Mouse (Mus musculus): ENCODE measurements around the gene Cd6.
A peak's percentile ranks its signal among the peaks of the same experiment; 100 is the strongest.

The Cd6 gene

DNA sequence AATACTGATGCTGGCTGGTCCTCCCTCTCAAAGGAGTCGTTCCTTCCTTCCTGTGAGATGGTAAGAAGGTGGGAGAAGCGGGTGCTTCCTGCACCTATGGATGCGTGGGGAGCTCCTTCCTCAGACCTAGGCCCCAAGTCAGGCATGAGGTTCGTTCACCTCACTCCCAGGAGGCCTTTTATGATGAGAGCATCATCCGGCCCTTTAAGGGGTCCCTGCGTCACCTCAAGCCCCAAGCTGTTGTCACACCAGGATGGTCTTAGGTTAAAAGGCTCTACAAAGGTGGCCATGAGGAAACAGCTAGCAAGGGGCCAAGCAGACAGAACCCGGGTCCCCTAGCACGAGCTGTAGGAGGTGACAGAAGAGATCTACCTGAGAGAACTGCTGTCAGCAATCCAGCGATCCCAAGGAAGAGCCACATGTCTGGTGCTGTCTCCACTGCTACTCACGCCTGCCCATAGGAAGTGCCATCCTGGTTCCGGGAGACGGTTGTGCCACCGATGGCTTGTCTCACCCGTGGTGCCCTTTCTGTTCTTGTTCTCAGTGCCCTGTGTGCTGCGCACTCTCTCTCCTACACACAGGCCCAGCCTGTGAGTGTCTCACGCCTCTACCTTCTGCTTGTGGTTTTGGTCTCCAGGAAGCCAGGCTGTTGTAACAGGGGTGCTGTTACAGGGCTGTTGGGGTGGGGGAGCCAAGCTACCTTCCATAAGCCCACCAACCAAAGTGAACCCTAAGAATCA is at the start of gene Cd6:
Gene Cd6, minus strand, starts transcription at position 623 of the 740 bp plus-strand sequence.
- peak; percentile 84 for DNase-seq

DNA sequence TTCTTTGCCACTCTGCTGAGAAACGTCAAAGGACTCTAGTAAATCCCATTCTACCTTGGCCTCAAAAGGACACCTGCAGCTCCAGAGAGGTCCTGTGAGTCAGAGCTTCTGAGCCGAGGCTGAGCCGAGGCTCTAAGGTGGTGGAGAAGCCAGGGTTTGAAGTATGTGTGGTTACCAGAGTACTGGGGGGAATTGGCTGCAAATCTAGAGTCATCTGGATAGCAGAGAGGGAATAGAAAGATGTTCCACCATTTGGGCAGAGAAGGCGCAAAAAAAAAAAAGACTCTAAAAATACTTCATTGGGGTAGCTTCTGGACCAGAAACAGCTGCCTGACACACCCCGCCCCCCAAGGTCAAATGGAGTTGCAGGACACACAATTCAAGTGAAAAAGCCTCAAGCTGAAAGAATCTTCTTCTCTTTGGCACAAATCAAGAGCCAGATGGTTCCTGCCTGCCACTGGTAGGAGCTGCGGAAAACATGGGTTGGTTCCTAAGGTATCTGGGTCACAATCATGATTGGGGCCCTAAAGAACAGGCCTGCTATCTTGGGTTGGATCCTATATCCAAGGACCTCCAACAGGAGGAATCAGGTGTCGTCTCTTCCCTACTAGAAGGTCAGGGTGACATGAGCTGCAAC is 48.5 kb upstream of the Cd6 start:
- DNase-seq, result no peak

DNA sequence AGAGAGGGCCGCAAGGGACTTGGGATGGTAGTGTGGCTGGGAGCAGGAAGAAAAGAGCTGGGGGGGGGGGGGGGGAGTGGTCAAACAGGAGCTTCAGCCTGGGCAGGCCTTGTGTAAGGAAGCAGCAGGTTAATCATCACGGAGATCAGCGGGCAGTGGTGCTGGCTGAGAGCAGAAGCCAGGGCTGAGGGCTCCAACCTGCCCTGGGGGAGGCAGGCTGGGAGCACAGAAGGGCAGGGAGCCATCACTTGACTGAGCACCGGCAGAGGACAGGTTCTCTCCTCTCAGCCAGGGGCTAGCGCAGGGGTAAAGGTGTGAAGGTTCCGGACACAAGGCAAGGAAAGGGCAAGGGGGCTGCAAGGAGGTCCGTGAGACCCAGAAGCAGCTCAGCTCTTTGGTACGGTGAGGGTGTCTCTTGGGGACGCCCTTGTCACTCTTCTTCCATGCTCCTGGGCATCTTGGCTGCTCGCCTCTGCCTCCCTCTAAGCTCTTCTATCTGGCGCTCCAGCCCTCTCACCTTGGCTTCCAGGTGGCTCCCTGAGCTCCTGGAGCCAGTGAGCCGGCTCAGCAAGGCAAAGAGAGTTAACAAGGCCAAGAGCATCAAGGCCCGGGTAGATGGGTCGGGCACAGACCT is 41.6 kb upstream of the Cd6 start:
- DNase-seq, result no peak

DNA sequence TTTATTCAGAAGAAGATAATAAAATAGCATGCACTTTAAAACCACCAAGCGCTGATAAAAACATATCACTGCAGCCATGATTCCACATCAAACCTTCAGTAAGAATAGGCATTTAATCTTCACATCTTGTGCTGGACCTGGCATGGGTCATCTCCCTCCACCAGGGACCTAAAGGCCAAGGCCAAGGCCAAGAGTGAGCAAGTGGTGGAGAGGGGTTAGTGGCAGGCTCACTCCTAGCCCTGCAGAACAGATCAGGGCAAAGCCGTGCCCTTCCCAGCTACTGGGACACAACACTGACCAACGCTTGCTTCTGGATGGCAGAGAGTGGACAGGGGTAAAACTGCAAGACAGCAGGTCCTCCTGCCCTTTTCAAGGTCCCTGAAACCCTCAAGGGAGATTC is 40.8 kb upstream of the Cd6 start:
- no peak for DNase-seq

DNA sequence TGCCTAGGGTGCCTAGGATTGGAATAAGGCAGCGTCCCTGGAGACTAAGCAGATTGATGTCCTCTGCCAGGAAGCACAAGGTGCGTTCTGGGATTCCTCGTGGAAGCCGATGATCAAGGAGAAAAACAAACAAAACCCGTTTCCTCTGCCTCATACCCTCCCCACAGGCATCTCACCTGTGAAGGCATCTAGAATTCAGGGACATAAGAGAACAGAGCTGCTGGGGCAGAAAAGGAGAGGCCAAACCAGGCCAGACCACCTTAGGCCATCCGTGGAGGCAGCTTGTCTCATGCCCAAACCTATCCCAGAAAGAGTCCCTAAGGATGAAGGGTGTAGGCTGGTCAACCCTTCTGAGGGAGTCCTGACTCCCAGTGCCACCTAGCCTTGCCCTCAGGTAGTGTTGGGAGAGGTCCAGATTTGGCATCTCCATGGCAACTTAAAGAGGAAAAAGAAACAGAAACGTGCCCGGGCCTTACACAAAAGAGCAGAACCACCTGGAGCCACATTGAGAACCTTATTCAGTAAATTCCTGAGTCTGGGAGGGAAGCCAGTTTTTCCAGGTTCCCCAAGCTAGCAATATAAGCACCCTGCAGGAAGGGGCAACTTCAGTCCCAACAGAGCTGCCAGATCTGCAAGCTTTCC is 40.1 kb upstream of the Cd6 start, which contains the start of gene Tmem132a:
Gene Tmem132a, minus strand, starts transcription at position 55 of the 642 bp plus-strand sequence.
- no peak for DNase-seq

DNA sequence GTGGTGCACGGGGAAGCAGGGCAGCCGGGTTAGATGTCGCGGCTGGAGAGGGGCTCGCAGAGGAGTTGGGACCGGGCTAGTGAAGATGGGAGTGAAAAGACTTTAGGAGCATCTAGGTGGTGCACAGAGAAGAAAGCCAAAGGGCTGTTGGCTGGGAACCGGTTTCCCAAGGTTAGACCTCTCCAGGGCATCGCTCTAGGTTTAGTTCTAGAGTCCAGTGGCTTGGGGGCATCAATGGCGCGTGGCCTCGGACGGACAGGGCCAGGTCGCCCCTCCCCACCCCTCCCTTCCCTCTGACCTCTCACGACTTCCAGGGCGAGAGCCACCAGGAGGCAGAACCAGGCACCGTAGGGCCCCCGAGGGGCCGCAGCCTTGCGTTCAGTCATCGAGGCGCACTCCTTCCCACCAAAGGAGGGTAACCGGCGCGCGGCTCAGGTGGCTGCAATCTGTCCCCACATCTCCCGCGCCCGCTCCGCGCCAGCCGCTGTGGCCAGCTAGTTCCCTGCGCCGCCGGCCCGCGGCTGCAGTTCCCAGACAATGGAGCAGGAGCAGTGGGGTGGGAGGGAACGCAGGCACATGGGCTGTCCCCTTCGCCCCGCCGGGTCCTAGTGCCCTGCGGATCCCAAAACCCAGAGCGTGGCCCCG is 39.5 kb upstream of the Cd6 start:
- peak; percentile 43 for DNase-seq

DNA sequence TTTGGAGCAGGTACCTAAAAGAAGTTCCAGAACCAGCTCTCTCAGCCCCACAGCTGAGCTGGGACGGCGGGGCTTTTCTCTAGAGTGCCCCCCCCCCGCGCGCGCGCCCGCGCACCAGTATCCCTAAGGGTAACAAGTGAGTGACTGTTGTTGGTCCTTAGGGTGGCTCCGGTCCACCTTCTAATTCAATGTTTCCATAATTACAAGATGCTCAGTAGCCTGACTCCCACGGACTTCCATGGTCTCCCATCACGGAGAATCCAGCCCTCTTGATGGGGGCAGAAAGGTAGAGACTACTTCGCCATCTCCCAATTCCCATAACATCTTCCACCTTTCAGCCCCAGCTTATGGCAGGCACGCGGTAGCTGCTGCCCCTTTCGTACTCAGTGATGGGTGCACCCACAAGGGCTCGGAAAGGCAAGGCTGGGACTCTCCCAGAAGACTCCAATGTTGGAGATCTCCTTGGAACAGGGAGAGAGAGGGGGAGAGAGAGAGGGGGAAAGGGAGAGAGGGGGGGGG is 38.8 kb upstream of the Cd6 start:
- DNase-seq, result no peak

DNA sequence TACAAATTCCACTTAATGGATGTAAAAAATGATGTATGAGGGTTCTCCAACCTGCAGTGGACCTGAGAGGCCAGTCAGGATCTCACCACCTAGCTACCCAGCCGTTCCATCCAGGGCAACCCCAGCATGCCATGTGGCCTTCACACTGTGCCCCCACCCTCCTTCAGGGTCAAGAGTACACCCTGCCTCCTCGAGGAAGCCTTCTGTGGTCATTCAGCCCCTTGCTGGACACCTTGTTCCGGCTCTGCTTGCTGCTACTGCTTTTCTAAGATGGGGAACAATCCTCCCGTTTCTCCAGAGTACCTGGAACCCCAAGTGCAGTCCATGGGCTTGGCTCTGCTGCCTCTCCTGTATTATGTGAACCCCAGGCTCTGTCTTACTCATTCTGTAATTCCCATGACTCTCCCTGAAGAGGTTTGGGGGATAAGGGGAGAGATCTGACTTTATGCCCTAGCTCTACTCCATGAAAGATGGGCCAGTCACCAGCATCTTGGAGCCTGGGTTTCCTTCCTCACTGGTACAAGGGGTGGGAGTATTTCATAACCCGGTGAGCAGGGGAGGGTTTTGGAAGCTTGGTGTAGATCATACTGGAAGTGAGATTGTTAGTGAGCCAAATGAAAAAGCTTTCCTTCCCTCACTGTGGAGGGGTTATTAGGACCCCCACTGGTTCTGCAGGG is 38.2 kb upstream of the Cd6 start:
- DNase-seq, result no peak

DNA sequence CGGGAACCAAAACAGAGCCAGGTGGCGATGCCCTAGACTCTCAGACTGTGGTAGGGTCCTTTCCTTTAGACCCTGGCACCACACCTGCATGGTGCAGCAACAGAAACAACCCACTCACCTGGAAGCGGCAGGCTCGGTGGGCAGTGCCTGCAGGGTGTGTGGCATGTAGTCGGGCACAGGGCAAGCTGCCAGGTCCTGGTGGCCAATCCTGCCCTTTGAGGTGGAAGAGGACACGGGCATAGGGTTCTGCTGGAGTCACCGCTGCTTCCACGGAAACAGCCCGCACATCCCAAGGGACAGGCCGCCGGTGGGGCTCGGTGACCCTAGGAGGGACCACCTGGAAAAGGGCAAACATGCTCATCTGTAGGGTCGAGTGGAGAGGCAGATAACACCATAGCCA is 36.5 kb upstream of the Cd6 start:
- no peak for DNase-seq

DNA sequence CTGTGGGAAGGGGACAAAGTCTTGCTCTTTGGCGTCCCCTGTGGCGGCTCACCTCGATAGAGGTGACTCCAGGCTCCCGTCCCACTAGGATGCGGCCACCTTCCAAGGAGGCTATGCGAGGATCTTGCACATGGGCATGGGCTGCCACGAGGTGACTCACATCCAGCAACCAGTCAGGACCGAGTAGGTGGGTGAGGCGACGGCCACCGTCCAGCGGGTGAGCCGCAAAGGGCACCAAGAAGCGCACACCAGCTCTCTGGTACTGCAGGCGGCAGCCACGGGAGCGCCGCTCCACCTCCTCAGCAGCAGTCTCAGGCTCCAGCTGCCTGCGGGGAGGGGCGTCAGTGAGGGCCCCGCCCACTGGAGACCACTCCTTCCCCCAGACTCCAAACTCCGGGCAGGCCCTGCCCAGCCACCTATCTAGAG is 30.2 kb upstream of the Cd6 start:
- no peak for DNase-seq

DNA sequence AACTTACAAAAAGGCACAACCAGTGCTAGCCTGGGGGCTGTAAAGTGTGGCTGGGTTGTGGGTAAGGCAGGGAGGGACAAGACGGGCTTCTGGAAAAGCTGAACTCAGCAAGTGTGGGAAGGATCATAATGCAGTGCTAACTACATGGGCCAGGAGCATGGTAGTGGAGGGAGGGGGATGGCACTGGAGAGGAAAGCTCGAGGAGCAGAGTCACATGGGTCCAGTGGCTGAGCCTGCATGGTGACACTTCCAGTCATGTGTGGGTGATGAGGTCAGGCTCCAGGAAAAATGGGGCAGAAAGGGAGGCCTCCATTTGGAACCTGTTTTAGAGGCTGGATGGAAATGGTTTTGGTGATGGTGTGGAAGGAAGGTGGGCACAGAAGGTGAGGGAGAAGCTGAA is 26.7 kb upstream of the Cd6 start:
- no peak for DNase-seq

DNA sequence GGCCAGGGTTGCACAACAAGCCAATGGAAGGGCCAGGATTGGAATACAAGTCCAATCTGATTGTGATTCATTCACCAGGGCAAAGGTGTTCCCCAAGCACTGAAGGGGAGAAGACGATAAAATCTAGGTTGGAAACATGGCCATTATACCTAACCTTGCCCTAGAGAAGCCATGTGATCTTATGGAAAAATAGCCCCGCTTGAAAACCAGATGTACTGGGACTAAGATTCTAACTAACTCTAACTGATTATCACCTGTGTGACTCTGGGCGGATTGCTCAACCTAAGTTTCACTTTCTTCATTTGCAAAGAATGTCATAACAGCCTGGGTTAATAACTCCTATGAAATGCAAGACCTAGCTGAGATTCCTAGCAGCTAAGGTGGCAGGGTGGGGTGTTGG is 25.6 kb upstream of the Cd6 start:
- no peak for DNase-seq

DNA sequence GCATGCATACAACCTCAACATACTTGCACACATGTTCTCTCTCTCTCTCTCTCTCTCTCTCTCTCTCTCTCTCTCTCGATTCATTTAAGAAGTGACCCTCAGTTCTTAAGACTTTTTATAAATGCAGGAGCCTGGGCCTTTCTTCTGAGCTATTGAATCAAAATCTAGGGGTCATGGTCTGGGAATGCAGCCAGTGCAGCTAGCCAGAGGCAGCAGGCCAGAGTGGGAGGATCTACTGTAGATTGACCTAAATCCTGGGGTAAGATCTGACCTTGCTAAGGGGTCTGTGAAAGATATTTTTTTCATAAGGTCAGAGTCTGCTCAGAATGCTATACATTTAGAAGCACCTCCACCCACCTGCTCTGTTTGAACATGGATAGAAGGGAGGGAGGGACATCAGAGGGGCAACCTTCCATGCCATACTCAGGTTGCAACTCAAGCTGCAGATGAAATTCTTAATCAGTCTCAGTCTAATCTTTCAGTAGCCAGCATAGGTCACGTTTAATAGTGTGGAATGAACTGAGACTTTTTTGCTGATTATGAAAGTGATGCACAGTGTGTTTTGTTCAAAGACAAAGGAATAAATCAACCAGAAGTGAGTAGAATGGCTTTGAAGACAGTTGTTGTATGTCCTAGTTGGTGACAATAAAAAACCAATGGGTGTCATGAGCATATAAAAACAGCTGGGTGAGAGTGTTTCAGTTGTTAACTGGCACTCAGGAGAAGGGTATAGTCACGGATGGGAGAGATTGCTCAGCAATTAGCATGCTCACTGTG is 17.6 kb upstream of the Cd6 start:
- no peak for DNase-seq

DNA sequence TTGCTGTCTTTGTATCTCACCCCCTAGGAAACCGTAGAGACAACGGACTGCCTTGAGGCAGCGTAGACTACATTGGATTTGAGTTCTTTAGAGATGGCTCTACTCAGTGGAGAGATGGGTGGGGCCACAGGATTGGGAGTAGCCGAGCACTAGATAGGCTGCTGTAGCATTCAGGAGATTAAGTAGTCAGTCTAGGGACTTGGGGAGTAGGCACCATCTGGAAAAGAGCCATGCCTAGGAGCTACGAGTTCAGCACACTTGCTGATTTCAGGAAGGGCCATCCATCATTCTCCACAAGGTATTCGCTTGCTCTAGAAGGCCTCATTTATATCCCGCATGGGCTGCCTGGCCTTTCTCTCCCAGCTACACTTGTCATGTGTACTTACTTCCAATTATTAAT is 16.3 kb upstream of the Cd6 start:
- no peak for DNase-seq

DNA sequence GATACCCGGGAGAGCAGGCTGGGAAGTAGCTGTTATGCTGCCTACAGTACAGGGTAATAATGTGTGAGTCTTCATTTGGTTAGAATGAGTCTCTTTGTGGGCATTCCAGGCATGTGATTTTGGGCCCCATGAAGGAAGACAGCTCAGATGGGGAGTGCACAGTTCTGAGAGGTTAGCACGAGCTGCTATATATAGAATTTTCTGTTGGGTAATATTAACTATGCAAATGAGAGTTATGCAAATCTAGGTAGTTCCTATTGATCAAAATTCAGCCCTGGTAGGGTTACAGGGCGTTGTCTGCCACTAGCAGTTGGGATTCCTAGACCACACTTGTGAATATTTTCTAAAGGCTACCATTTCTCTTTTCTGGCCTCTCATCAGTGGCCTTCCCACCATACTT is 15.6 kb upstream of the Cd6 start:
- DNase-seq, result no peak

DNA sequence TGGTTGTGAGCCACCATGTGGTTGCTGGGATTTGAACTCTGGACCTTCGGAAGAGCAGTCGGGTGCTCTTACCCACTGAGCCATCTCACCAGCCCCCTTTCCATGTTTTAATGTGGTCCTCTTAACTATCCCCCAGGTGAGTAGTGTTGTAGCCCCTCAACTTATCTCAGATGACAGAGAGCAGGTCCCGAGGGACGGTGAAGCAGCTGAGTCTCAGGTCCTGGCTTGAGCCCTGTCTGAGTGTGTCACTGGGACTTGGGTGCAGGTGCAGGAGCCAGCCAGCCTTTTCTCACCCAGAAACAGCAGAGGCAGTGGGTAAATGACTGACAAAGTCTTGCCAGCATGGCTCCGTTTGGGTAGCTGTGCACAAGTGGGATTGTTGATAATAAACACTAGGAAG is 14.3 kb upstream of the Cd6 start:
- no peak for DNase-seq

DNA sequence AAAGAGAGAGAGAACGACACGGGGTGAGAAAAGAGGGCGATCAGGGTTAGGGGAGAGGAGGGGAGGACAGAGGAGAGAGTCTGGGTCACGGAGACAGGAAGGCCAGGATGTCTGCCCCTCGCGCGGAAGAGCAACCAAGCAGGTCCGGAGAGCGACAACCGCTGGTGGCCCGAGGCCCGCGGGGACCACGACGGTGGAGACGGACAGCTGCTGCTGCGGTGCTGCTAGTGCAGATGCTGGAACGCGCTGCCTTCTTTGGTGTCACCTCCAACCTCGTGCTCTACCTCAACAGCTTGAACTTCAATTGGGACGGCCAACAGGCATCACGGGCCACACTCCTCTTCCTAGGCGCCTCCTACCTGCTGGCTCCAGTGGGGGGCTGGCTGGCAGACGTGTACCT is 13.1 kb upstream of the Cd6 start:
- no peak for DNase-seq

DNA sequence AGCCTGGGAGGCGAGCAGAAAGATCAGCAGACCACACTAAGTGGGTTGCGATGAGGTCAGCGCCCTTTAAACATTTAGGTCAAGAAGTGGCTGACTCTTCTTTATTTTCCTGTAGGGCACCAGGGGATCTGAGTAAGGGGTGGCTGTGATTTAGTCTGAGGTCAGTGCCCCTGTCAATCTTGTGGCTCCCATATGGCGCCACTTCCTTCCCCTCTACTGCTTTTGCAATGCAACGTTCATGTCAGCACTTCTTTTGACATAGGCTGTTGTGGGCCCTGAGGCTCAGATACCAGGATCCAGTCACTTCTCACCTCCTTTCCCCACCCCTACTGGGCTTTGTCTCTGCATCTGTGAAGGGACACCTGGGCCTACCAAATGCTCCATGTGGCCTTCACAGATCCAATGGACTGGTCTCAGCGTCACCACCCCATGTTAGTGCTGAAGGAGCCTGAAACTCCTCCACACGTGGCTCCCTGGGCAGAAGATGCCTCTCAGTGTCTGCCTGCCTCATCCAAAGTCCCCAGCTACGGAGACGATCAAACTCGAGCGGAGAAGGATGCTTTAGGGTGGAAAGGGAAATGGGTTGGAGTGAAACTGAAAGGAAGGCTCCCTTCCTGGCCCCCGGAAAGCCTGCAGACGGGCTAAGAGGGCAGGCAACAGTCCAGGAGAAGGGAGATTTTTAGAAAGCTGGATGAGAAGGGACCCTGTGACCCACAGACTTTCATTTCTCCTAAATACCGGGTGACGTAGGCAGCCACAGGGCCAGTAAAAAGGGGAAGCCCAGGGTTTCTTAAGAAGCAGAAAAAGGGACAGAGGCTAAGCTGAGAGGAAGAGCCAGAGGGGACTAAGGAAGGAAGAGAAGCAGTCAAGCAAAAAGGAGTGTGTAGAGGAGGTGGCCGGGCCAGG is 12.1 kb upstream of the Cd6 start:
- DNase-seq, result no peak

DNA sequence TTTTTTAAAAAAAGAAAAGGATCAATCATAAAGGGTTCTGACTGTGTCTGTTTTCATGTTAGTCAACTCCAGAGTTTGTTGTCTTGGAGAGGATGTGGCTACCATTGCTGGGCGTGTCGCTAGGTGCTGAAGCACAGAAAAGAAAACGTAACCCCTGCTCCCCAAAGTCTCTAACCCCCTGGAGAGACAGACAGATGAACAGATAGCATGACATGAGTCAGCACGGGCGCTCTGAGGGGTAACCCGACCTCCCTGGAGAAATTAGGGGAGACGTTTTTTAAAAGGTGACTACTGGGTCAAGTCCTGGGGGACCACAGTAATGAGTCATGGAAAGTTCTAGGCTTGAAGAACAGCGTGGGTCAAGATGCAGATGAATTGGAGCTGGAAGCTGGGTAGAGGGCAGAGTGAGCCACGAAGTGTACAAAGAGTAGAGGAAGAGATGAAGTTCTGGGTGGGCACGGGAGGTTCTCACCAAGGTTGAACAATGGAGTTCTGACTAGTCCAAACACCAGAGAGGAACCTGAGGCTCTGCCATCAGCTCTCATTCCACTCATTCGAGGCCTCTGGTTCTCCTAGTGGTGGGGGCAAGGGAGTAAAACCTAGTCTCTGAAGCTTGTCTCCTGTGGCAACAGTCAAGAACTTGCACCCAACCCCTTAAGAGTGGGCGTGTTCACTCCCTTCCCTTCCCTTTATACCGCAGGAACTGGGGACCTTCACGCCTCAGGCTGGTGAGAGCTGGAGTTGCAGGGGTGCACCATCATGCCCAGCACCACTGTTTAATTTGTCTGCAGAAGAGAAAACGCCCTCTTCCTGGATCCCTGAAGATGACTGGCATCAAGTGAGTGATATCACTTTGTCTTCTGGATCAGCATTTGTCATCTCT is 9.4 kb upstream of the Cd6 start, which contains the start of gene Slc15a3:
Gene Slc15a3, plus strand, starts transcription at position 718 of the 883 bp plus-strand sequence.
- DNase-seq, result no peak
